Mouse (Mus musculus): ENCODE measurements around the gene Tbx5. TPM values are rescaled to one million over a fixed set of nuclear protein-coding genes. Genes with fewer than 3 reads are reported as not detected.

Gene Tbx5
- total RNA-seq, 1 experiment, result not detected

GRCm38 (mm10) chr5:119803411-119804251 is 28.8 kb upstream of the Tbx5 start:
- no peaks in the 10 kb centered on the region for H3K36me3 ChIP-seq (ENCODE audit: control insufficient read depth, insufficient read depth, low read length, poor library complexity, severe bottlenecking)
- DNase-seq (ENCODE audit: low read depth, low spot score), result peak; percentile 34
- in situ Hi-C loops (cut with MboI; ENCODE audit: low sequenced_read_pairs in 2 of 2, unreplicated experiment in 2 of 2), result loop anchor here in 1 of 2 experiments (5.0 to 10.0 kb wide), 2 partner anchors 39 to 631 kb away; partner anchors contain the start of gene Lhx5
- peaks cover 0 to 2% of the 10 kb centered on the region in 2 experiments; a peak in 1 of 4 replicates for H3K4me1 ChIP-seq (ENCODE audit: control insufficient read depth in 2 of 2, insufficient read depth in 2 of 2, low read length in 2 of 2, poor library complexity in 1 of 2)
- H3K4me3 ChIP-seq (ENCODE audit: insufficient read depth in 1 of 2, low read depth in 1 of 2, low read length in 2 of 2, poor library complexity in 1 of 2, severe bottlenecking in 1 of 2), result no peak overlapping the region
- H3K27ac ChIP-seq (ENCODE audit: insufficient read depth, low read depth, low read length, poor library complexity, severe bottlenecking), result no peak overlapping the region
- no peaks in the 10 kb centered on the region for H3K9me3 ChIP-seq (ENCODE audit: control insufficient read depth, insufficient read depth, low read depth, low read length)
- H3K9ac ChIP-seq (ENCODE audit: insufficient read depth, low read depth, low read length, poor library complexity, severe bottlenecking), result no peak overlapping the region
- TF ChIP-seq ZNF384 (IDR thresholded peaks at IDR 0.05; ENCODE audit: low read depth, low read length) (no peak), HCFC1 (IDR thresholded peaks at IDR 0.05; ENCODE audit: borderline replicate concordance, insufficient read depth, low read length) (no peak), ZC3H11A (IDR thresholded peaks at IDR 0.05; ENCODE audit: borderline replicate concordance, low read depth, low read length) (no peak)

- no peak overlapping the region for H3K9ac ChIP-seq (ENCODE audit: insufficient read depth, low read depth, low read length, poor library complexity, severe bottlenecking)
- no peaks in the 10 kb centered on the region for H3K4me1 ChIP-seq (ENCODE audit: control insufficient read depth in 2 of 2, insufficient read depth in 2 of 2, low read length in 2 of 2, poor library complexity in 1 of 2)
- H3K4me3 ChIP-seq (ENCODE audit: insufficient read depth in 1 of 2, low read depth in 1 of 2, low read length in 2 of 2, poor library complexity in 1 of 2, severe bottlenecking in 1 of 2), result no peak overlapping the region
- H3K36me3 ChIP-seq (ENCODE audit: control insufficient read depth, insufficient read depth, low read length, poor library complexity, severe bottlenecking), result no peaks in the 10 kb centered on the region
- in situ Hi-C loops (cut with MboI; ENCODE audit: low sequenced_read_pairs in 2 of 2, unreplicated experiment in 2 of 2), result loop anchor here in 1 of 2 experiments (5.0 to 10.0 kb wide), 2 partner anchors 38 to 630 kb away; partner anchors contain the start of gene Lhx5
- no peak for DNase-seq (ENCODE audit: low read depth, low spot score)
- no peaks in the 10 kb centered on the region for H3K9me3 ChIP-seq (ENCODE audit: control insufficient read depth, insufficient read depth, low read depth, low read length)
- TF ChIP-seq ZNF384 (IDR thresholded peaks at IDR 0.05; ENCODE audit: low read depth, low read length) (no peak), HCFC1 (IDR thresholded peaks at IDR 0.05; ENCODE audit: borderline replicate concordance, insufficient read depth, low read length) (no peak), MAFK (IDR thresholded peaks at IDR 0.05; ENCODE audit: insufficient read depth, low read depth, low read length) (no peak), ZC3H11A (IDR thresholded peaks at IDR 0.05; ENCODE audit: borderline replicate concordance, low read depth, low read length) (no peak), CHD2 (IDR thresholded peaks at IDR 0.05; ENCODE audit: low read depth, low read length) (no peak)
- no peak overlapping the region for H3K27ac ChIP-seq (ENCODE audit: insufficient read depth, low read depth, low read length, poor library complexity, severe bottlenecking)
Measured at GRCm38 (mm10) chr5:119804301-119805039, 28.0 kb upstream of the Tbx5 start.

GRCm38 (mm10) chr5:119805636-119806035 is 26.8 kb upstream of the Tbx5 start:
- TF ChIP-seq ZNF384 (IDR thresholded peaks at IDR 0.05; ENCODE audit: low read depth, low read length), result no peak
- no peak for TF ChIP-seq ZC3H11A (IDR thresholded peaks at IDR 0.05; ENCODE audit: borderline replicate concordance, low read depth, low read length)
- Histone ChIP-seq H3K4me3 (ENCODE audit: insufficient read depth in 1 of 2, low read depth in 1 of 2, low read length in 2 of 2, poor library complexity in 1 of 2, severe bottlenecking in 1 of 2) (no peak overlapping the region), H3K36me3 (ENCODE audit: control insufficient read depth, insufficient read depth, low read length, poor library complexity, severe bottlenecking) (no peaks in the 10 kb centered on the region), H3K27ac (ENCODE audit: insufficient read depth, low read depth, low read length, poor library complexity, severe bottlenecking) (no peak overlapping the region), H3K4me1 (ENCODE audit: control insufficient read depth in 2 of 2, insufficient read depth in 2 of 2, low read length in 2 of 2, poor library complexity in 1 of 2) (no peaks in the 10 kb centered on the region), H3K9me3 (ENCODE audit: control insufficient read depth, insufficient read depth, low read depth, low read length) (no peaks in the 10 kb centered on the region), H3K9ac (ENCODE audit: insufficient read depth, low read depth, low read length, poor library complexity, severe bottlenecking) (no peak overlapping the region)
- DNase-seq (ENCODE audit: low read depth, low spot score), result no peak
- in situ Hi-C loops (cut with MboI; ENCODE audit: low sequenced_read_pairs in 2 of 2, unreplicated experiment in 2 of 2), result loop anchor here in 1 of 2 experiments (10.0 kb wide), 1 partner anchor 629 kb away; the partner anchor contains the start of gene Lhx5

- Histone ChIP-seq H3K36me3 (ENCODE audit: control insufficient read depth, insufficient read depth, low read length, poor library complexity, severe bottlenecking) (no peaks in the 10 kb centered on the region), H3K27ac (ENCODE audit: insufficient read depth, low read depth, low read length, poor library complexity, severe bottlenecking) (no peak overlapping the region), H3K9me3 (ENCODE audit: control insufficient read depth, insufficient read depth, low read depth, low read length) (no peaks in the 10 kb centered on the region), H3K4me3 (ENCODE audit: insufficient read depth in 1 of 2, low read depth in 1 of 2, low read length in 2 of 2, poor library complexity in 1 of 2, severe bottlenecking in 1 of 2) (no peak overlapping the region), H3K9ac (ENCODE audit: insufficient read depth, low read depth, low read length, poor library complexity, severe bottlenecking) (no peak overlapping the region), H3K4me1 (ENCODE audit: control insufficient read depth in 2 of 2, insufficient read depth in 2 of 2, low read length in 2 of 2, poor library complexity in 1 of 2) (no peaks in the 10 kb centered on the region)
- in situ Hi-C loops (cut with MboI; ENCODE audit: low sequenced_read_pairs in 2 of 2, unreplicated experiment in 2 of 2), result loop anchor here in 1 of 2 experiments (10.0 kb wide), 1 partner anchor 628 kb away; the partner anchor contains the start of gene Lhx5
- DNase-seq (ENCODE audit: low read depth, low spot score), result no peak
- TF ChIP-seq MAFK (IDR thresholded peaks at IDR 0.05; ENCODE audit: insufficient read depth, low read depth, low read length) (no peak), ZC3H11A (IDR thresholded peaks at IDR 0.05; ENCODE audit: borderline replicate concordance, low read depth, low read length) (no peak), ZNF384 (IDR thresholded peaks at IDR 0.05; ENCODE audit: low read depth, low read length) (no peak), HCFC1 (IDR thresholded peaks at IDR 0.05; ENCODE audit: borderline replicate concordance, insufficient read depth, low read length) (no peak), CHD2 (IDR thresholded peaks at IDR 0.05; ENCODE audit: low read depth, low read length) (no peak)
Measured at GRCm38 (mm10) chr5:119806467-119806866, 26.0 kb upstream of the Tbx5 start.
